ENCODE assay signal across 13 mouse cellular contexts in genomic region chr5:53326491-53326890, GRCm38 (mm10). TPM values are rescaled to one million over a fixed set of nuclear protein-coding genes. Genes with fewer than 3 reads are reported as not detected.
DNase-seq lines count a peak whose midpoint lies in the region; ATAC-seq and TF ChIP-seq lines count a peak whose summit lies in the region.
"Had no signal": no experiment of that assay in that cellular context is flagged by ENCODE, and none has a peak within 500 bp of the region (broad histone marks: within the 10 kb centered on the region; RNA-seq: fewer than 3 reads in every experiment).

No protein-coding gene starts in this region.

- TF ChIP-seq CTCF in lung, embryonic 14.5 days (IDR thresholded peaks at IDR 0.05; ENCODE audit: low read depth) = no peak

- H3K27me3 ChIP-seq in forebrain, embryonic 13.5 days = peaks cover 5% of the 10 kb centered on the region; the same call in 1 of the 2 replicates
- peaks cover 15% of the 10 kb centered on the region for H3K27me3 ChIP-seq in forebrain, embryonic 10.5 days (ENCODE audit: poor library complexity, severe bottlenecking)
- H3K27me3 ChIP-seq in lung, embryonic 14.5 days (ENCODE audit: insufficient read depth, low read length) = no peaks in the 10 kb centered on the region
- H3K27me3 ChIP-seq in limb, embryonic 13.5 days = peaks cover 11% of the 10 kb centered on the region; the same call in 1 of the 2 replicates
- no peaks in the 10 kb centered on the region for H3K27me3 ChIP-seq in neural tube, embryonic 13.5 days
- H3K27me3 ChIP-seq: stomach, embryonic 15.5 days had no signal

- no peak overlapping the region for H3K4me2 ChIP-seq in forebrain, embryonic 13.5 days
- H3K4me2 ChIP-seq in lung, embryonic 14.5 days = no peak overlapping the region
- H3K4me2 ChIP-seq in limb, embryonic 13.5 days (replicated peaks) = peak overlapping the region; percentile 27
- peak overlapping the region; percentile 28; the same call in 1 of the 2 replicates for H3K4me2 ChIP-seq in neural tube, embryonic 13.5 days
- H3K4me2 ChIP-seq: heart, embryonic 13.5 days; stomach, embryonic 15.5 days had no signal

- 80% methylated on average over 5 of the region's 5 CpGs for WGBS in forebrain, embryonic 13.5 days
- 76% methylated on average over 5 of the region's 5 CpGs for WGBS in forebrain, embryonic 10.5 days
- 47% methylated on average over 5 of the region's 5 CpGs for WGBS in lung, embryonic 14.5 days
- WGBS in limb, embryonic 13.5 days = 71% methylated on average over 5 of the region's 5 CpGs
- WGBS in neural tube, embryonic 13.5 days = 48% methylated on average over 5 of the region's 5 CpGs

- H3K27ac ChIP-seq in forebrain, embryonic 13.5 days = no peak overlapping the region
- no peak overlapping the region for H3K27ac ChIP-seq in forebrain, embryonic 10.5 days
- H3K27ac ChIP-seq in lung, embryonic 14.5 days (ENCODE audit: low read depth) = no peak overlapping the region
- no peak overlapping the region for H3K27ac ChIP-seq in limb, embryonic 13.5 days
- H3K27ac ChIP-seq in neural tube, embryonic 13.5 days (replicated peaks) = 0 out of 2 replicates have a peak overlapping the region, but pooled peaks have one; percentile 20
- H3K27ac ChIP-seq: heart, embryonic 13.5 days; liver, embryonic 14.5 days; stomach, embryonic 15.5 days had no signal

- ATAC-seq in forebrain, embryonic 13.5 days = peak; percentile 52
- peak; percentile 48; the same call in 1 of the 2 replicates for ATAC-seq in lung, embryonic 14.5 days (ENCODE audit: insufficient read depth)
- ATAC-seq in limb, embryonic 13.5 days (ENCODE audit: low FRiP score, low read depth) = 0 out of 2 replicates have a peak, but pooled peaks have one; percentile 32
- peak; percentile 44; the same call in 1 of the 2 replicates for ATAC-seq in neural tube, embryonic 13.5 days (ENCODE audit: low read depth)
- ATAC-seq in megakaryocyte progenitor cell, adult 5-6 weeks (replicated peaks; ENCODE audit: poor library complexity) = no peak

- no peak for DNase-seq in forebrain, embryonic 10.5 days (ENCODE audit: extremely low spot score, low spot score)
- no peak for DNase-seq in lung, embryonic 14.5 days
- no peak for DNase-seq in lung, postnatal 14 days
- DNase-seq in adrenal gland, postnatal 4 days (ENCODE audit: low spot score in 2 of 2) = no peak

- no peaks in the 10 kb centered on the region for H3K9me3 ChIP-seq in forebrain, embryonic 13.5 days (replicated peaks)
- H3K9me3 ChIP-seq in forebrain, embryonic 10.5 days = no peaks in the 10 kb centered on the region
- H3K9me3 ChIP-seq in lung, embryonic 14.5 days (ENCODE audit: low read depth, low read length) = no peaks in the 10 kb centered on the region
- H3K9me3 ChIP-seq in limb, embryonic 13.5 days = no peaks in the 10 kb centered on the region
- no peaks in the 10 kb centered on the region for H3K9me3 ChIP-seq in neural tube, embryonic 13.5 days
- H3K9me3 ChIP-seq: heart, embryonic 13.5 days; megakaryocyte, embryonic 14.5 days; stomach, embryonic 15.5 days had no signal

- peaks cover 30% of the 10 kb centered on the region for H3K4me1 ChIP-seq in forebrain, embryonic 13.5 days
- peaks cover 20% of the 10 kb centered on the region for H3K4me1 ChIP-seq in forebrain, embryonic 10.5 days
- H3K4me1 ChIP-seq in lung, embryonic 14.5 days (ENCODE audit: insufficient read depth) = no peaks in the 10 kb centered on the region
- peaks cover 21% of the 10 kb centered on the region for H3K4me1 ChIP-seq in limb, embryonic 13.5 days
- peaks cover 23% of the 10 kb centered on the region for H3K4me1 ChIP-seq in neural tube, embryonic 13.5 days (replicated peaks)

- no peak overlapping the region for H3K4me3 ChIP-seq in forebrain, embryonic 13.5 days
- H3K4me3 ChIP-seq in forebrain, embryonic 10.5 days = no peak overlapping the region
- no peak overlapping the region for H3K4me3 ChIP-seq in lung, embryonic 14.5 days (ENCODE audit: low read depth, low read length)
- no peak overlapping the region for H3K4me3 ChIP-seq in limb, embryonic 13.5 days
- no peak overlapping the region for H3K4me3 ChIP-seq in neural tube, embryonic 13.5 days
- H3K4me3 ChIP-seq: heart, embryonic 13.5 days; megakaryocyte, embryonic 14.5 days; myocyte; stomach, embryonic 15.5 days had no signal

- no peaks in the 10 kb centered on the region for H3K36me3 ChIP-seq in forebrain, embryonic 13.5 days (ENCODE audit: poor library complexity, severe bottlenecking)
- H3K36me3 ChIP-seq in forebrain, embryonic 10.5 days (replicated peaks) = no peaks in the 10 kb centered on the region
- no peaks in the 10 kb centered on the region for H3K36me3 ChIP-seq in lung, embryonic 14.5 days (ENCODE audit: insufficient read depth)
- no peaks in the 10 kb centered on the region for H3K36me3 ChIP-seq in limb, embryonic 13.5 days
- no peaks in the 10 kb centered on the region for H3K36me3 ChIP-seq in neural tube, embryonic 13.5 days
- H3K36me3 ChIP-seq: heart, embryonic 13.5 days; stomach, embryonic 15.5 days had no signal

- H3K9ac ChIP-seq in forebrain, embryonic 13.5 days = no peak overlapping the region
- no peak overlapping the region for H3K9ac ChIP-seq in lung, embryonic 14.5 days
- no peak overlapping the region; the same call in 1 of the 2 replicates for H3K9ac ChIP-seq in limb, embryonic 13.5 days
- H3K9ac ChIP-seq in neural tube, embryonic 13.5 days = no peak overlapping the region
- H3K9ac ChIP-seq: heart, embryonic 13.5 days; liver, embryonic 14.5 days; stomach, embryonic 15.5 days had no signal

RNA-seq across cellular contexts. Expression of gene Smim20, which starts 59.6 kb away (rescaled TPM):
- 64.8 and 70.7 TPM in 2 replicates for polyA plus RNA-seq in forebrain, embryonic 13.5 days (2015; fragmentation: Nextera tagmentation; extraction: Ambion mirVana)
- 68.0 and 72.6 TPM in 2 replicates for polyA plus RNA-seq in forebrain, embryonic 10.5 days (2016; fragmentation: Nextera tagmentation; extraction: Ambion mirVana)
- polyA plus RNA-seq in lung, embryonic 14.5 days (2014; fragmentation: Nextera tagmentation; extraction: Ambion mirVana) = 93.7 and 98.3 TPM in 2 replicates
- polyA plus RNA-seq in limb, embryonic 13.5 days (2015; fragmentation: Nextera tagmentation; extraction: Ambion mirVana) = 78.0 and 88.5 TPM in 2 replicates
- 81.1 and 85.5 TPM in 2 replicates for polyA plus RNA-seq in neural tube, embryonic 13.5 days (2015; fragmentation: Nextera tagmentation; extraction: Ambion mirVana)
- 62.7 and 65.7 TPM in 2 replicates for total RNA-seq in megakaryocyte progenitor cell, adult 5-6 weeks (2015)
- 46.7 and 56.9 TPM in 2 replicates for total RNA-seq in megakaryocyte progenitor cell, adult 5-6 weeks (2017)
- 10 to 100 TPM; 66.2 to 71.2 TPM for total RNA-seq in adrenal gland, postnatal 4 days (2021)

Comparison
In these comparisons a context has a peak if more than half of its experiments do, and no peak if none do; other contexts are left out.
1. H3K4me2 ChIP-seq: peak in limb, embryonic 13.5 days (single experiment) and neural tube, embryonic 13.5 days (single experiment); none in forebrain, embryonic 13.5 days (single experiment) and lung, embryonic 14.5 days (single experiment).